Mouse (Mus musculus) spleen, adult 2 months (tissue): ENCODE measurements around the gene Gm21746. TPM values are rescaled to one million over a fixed set of nuclear protein-coding genes. Genes with fewer than 3 reads are reported as not detected.
"Not testable (repeated sequence)": the region's sequence is repeated elsewhere in the genome, so short reads cannot be mapped to it uniquely, and the experiment has no call there.

Source experiments
- DNase-seq, 2 experiments: peaks; one replicate each; pipeline versions ENCODE4 v3.0.0 to v3.0.0-alpha.2; 2012 to 2021; ENCODE audit warnings: low spot score in 2 of 2, low read depth in 1 of 2
- H3K27ac ChIP-seq: fragments of 200-500 bp; 2 replicates; pipeline ENCODE4 v1.5.1; 2012; ENCODE audit warnings: low read length, inconsistent platforms; ENCODE audit not compliant: insufficient read depth
- H3K27me3 ChIP-seq: fragments of 200-500 bp; 2 replicates; pipeline ENCODE4 v1.6.1; 2012; ENCODE audit warnings: mild to moderate bottlenecking, moderate library complexity, low read length, inconsistent platforms; ENCODE audit not compliant: control insufficient read depth, insufficient read depth
- H3K36me3 ChIP-seq: fragments of 200-500 bp; 2 replicates; pipeline ENCODE4 v1.6.1; 2012; ENCODE audit warnings: mild to moderate bottlenecking, low read length, inconsistent platforms; ENCODE audit not compliant: control insufficient read depth, insufficient read depth
- H3K4me1 ChIP-seq: fragments of 200-500 bp; 2 replicates; pipeline ENCODE4 v1.6.1; 2011; ENCODE audit warnings: inconsistent platforms; ENCODE audit not compliant: control insufficient read depth, insufficient read depth, insufficient read length
- H3K4me3 ChIP-seq: fragments of 200-500 bp; 2 replicates; pipeline ENCODE4 v1.5.1; 2011; ENCODE audit warnings: mild to moderate bottlenecking, inconsistent platforms; ENCODE audit not compliant: insufficient read depth, insufficient read length; ENCODE audit errors: extremely low read depth
- WGBS: fragments of 180-500 bp; shearing (Covaris S2); methylation state at CpG from one replicate; pipeline ENCODE4 v1.1.7; 2018; 5-methylcytosine and 5-hydroxymethylcytosine counted together
- polyA plus RNA-seq: library from polyadenylated mRNA; depleted of rRNA; stranded (reverse); fragments of >200 nt; gene quantifications from 2 replicates; pipeline ENCODE4 v1.2.3, GENCODE M21; 2012; rRNA removed

Gm21746 gene
- not detected in 2 replicates for polyA plus RNA-seq

- not testable (repeated sequence) for DNase-seq, H3K4me3 ChIP-seq
- WGBS: 71% methylated on average over 2 of the region's 3 CpGs
Observed at GRCm38 (mm10) chrY:6237895-6238294, at the start of gene Gm21746. TSS of gene Gm21746 (minus strand) at chrY:6237995.

DNA sequence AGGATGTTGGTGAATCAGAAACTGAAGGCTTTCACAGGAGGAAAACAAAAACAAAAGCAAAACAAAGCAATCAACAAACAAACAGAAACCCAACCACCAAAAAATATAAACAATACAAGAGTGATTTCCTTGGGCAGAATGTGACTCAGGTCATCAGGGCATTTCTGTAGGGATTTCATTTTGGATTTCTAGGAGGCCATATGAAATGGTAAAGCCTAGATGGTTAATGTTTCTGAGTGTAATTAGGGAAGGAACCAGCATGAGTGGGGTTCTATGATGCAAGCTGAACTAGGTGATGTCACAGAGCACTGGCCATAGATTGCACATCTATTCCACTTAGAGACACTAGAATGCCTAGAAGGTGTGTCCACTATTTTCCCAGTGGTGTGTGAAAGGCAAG is 29.0 kb upstream of the Gm21746 start, which contains the start of gene Gm20873:
TSS of gene Gm20873 (plus strand) at position 301 of the 400 bp plus-strand sequence.
- H3K4me3 ChIP-seq, H3K36me3 ChIP-seq, H3K4me1 ChIP-seq, DNase-seq, H3K27ac ChIP-seq, H3K27me3 ChIP-seq: not testable (repeated sequence)

More at GRCm38 (mm10) chrY:6237895-6238294, at the start of gene Gm21746:
- H3K4me1 ChIP-seq, H3K36me3 ChIP-seq, H3K27me3 ChIP-seq, H3K27ac ChIP-seq: not testable (repeated sequence)

Other genes with a start within 250 kb of the Gm21746 start
- not detected in 2 replicates for gene Gm20873, start 29.1 kb upstream of the Gm21746 start, polyA plus RNA-seq